Mouse (Mus musculus) C2C12 (cell line): ENCODE measurements around the gene Ctdnep1.

Experiments
- CTCF ChIP-seq: IDR thresholded peaks from one replicate; pipeline ENCODE4 v1.5.1; 2011; ENCODE audit not compliant: control insufficient read depth, insufficient read depth, insufficient read length
- MYOG ChIP-seq: IDR thresholded peaks from one replicate; pipeline ENCODE4 v1.6.1; 2011; ENCODE audit not compliant: control insufficient read depth, insufficient read length; ENCODE audit errors: extremely low read depth
- USF1 ChIP-seq: IDR thresholded peaks from one replicate; pipeline ENCODE4 v1.6.1; 2011; ENCODE audit warnings: low read depth, mild to moderate bottlenecking, control low read depth, moderate library complexity

DNA sequence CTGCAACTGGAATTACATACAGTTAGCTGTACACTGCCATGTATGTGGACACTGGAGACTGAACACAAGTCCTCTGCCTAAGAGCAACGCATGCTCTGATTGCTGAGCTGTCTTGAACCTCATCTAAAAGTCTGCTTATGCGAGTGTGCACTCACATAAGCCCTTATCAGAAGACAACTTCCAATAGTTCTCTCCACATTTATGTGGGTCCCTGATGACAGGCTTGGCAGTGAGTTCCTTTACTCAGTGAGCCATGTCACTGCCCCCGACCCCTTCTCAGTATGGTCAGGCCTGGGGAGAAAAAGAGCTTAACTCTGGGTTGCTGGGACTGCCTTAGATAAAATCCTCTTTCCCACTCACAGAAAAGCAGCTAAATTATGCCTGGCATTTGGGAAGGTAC lies 35.7 kb downstream of the Ctdnep1 start, which contains the start of gene Dlg4:
- TF ChIP-seq CTCF = no peak
- TF ChIP-seq USF1 = no peak
- TF ChIP-seq MYOG = no peak
